Mouse (Mus musculus): ENCODE measurements at regions not wholly inside any gene's neighbourhood (a gene's known extent, or its start where the extent isn't known, plus 50 kb on each side); places are given as distances from the start of the nearest gene placed in this dataset.

DNA sequence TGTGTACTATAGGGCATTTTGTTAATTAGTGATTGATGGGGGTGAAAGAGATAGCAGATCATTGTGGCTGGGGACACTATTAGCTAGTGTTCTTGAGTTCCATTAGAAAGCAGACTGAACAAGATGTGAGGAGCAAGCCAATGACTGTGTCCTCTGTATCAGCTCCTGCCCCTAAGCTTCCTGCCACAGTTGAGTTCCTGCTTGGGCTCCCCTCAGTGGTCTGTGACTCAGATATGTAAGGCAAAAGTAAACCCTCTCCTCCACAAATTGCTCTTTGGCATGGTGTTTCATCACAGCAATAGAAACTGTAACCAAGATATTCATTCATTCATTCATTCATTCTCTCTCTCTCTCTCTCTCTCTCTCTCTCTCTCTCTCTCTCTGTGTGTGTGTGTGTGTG is 169.7 kb upstream of the Rasa1 start:
- no peak for ATAC-seq (ENCODE audit: low FRiP score)
- no peak overlapping the region for H3K9ac ChIP-seq (replicated peaks; ENCODE audit: low read length, poor library complexity, severe bottlenecking)
- no peaks in the 10 kb centered on the region for H3K4me1 ChIP-seq (ENCODE audit: insufficient read depth, low read length)
- TF ChIP-seq CTCF (IDR thresholded peaks at IDR 0.05) = no peak
- no peak overlapping the region for H3K4me3 ChIP-seq (ENCODE audit: low read depth, low read length)
- no peak overlapping the region for H3K27ac ChIP-seq (ENCODE audit: low read depth, low read length)
- no peak overlapping the region for H3K4me2 ChIP-seq (ENCODE audit: low read depth, low read length, poor library complexity, severe bottlenecking)
- no peaks in the 10 kb centered on the region for H3K9me3 ChIP-seq (ENCODE audit: low read length)
- DNase-seq (ENCODE audit: low spot score) = no peak
- no peaks in the 10 kb centered on the region for H3K27me3 ChIP-seq (ENCODE audit: insufficient read depth, low read length)
- H3K36me3 ChIP-seq (ENCODE audit: insufficient read depth, low read length) = no peaks in the 10 kb centered on the region

DNA sequence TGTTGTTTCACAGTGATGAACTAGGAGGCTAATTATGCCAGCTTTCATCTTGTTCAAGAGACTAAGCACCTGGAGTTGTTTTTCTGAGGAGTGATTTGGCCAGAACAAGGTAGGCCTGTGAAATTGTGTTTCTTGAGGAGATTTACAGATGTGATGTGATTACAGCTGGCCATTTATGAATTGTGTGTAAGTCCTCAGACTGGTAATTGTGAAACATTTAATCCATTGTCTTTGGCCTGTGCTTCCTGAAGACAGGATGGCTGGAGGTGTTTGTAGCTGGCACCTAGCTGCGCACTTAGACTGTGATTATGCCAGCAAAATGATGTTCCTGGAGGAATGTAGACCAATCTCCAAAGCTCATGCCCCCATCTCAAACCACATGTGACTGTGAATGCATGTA is 150.7 kb upstream of the Rasa1 start:
- TF ChIP-seq CTCF (IDR thresholded peaks at IDR 0.05) = no peak
- ATAC-seq (ENCODE audit: low FRiP score) (no peak), DNase-seq (ENCODE audit: low spot score) (no peak)
- no peaks in the 10 kb centered on the region for H3K4me1 ChIP-seq (ENCODE audit: insufficient read depth, low read length)
- no peaks in the 10 kb centered on the region for H3K36me3 ChIP-seq (ENCODE audit: insufficient read depth, low read length)
- H3K27ac ChIP-seq (ENCODE audit: low read depth, low read length) = no peak overlapping the region
- H3K4me3 ChIP-seq (ENCODE audit: low read depth, low read length) = no peak overlapping the region
- H3K9ac ChIP-seq (replicated peaks; ENCODE audit: low read length, poor library complexity, severe bottlenecking) = no peak overlapping the region
- WGBS = 91% methylated on average over 1 of the region's 1 CpGs
- H3K27me3 ChIP-seq (ENCODE audit: insufficient read depth, low read length) = no peaks in the 10 kb centered on the region
- H3K4me2 ChIP-seq (ENCODE audit: low read depth, low read length, poor library complexity, severe bottlenecking) = no peak overlapping the region
- H3K9me3 ChIP-seq (ENCODE audit: low read length) = no peaks in the 10 kb centered on the region

- H3K4me3 ChIP-seq (ENCODE audit: low read depth, low read length) = no peak overlapping the region
Measured at GRCm38 (mm10) chr13:85437875-85438274, 148.9 kb upstream of the Rasa1 start.

DNA sequence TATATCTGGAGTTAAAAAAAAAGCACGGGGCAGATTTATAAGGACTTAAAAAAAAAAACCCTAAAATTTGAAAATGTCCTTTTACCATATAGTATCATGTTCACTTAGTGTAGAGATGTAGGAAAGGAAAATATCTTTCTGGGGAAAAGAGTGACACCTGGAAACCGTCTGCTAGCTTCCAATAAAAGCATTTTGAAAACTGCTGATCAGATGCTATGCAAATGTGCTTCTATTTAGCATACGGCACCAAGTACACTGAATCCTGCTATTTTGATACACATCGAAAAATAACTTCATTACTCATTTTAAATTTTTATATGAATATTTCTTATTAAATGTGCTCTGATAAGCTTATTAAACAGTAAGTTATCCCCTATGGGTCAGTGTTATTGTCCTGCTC is 148.1 kb upstream of the Rasa1 start:
- H3K9ac ChIP-seq (replicated peaks; ENCODE audit: low read length, poor library complexity, severe bottlenecking) = no peak overlapping the region
- ATAC-seq (ENCODE audit: low FRiP score) (no peak), DNase-seq (ENCODE audit: low spot score) (no peak)
- H3K4me2 ChIP-seq (ENCODE audit: low read depth, low read length, poor library complexity, severe bottlenecking) = no peak overlapping the region
- H3K27ac ChIP-seq (ENCODE audit: low read depth, low read length) = no peak overlapping the region
- no peak for TF ChIP-seq CTCF (IDR thresholded peaks at IDR 0.05)
- no peaks in the 10 kb centered on the region for H3K9me3 ChIP-seq (ENCODE audit: low read length)
- no peak overlapping the region for H3K4me3 ChIP-seq (ENCODE audit: low read depth, low read length)
- H3K27me3 ChIP-seq (ENCODE audit: insufficient read depth, low read length) = no peaks in the 10 kb centered on the region
- no peaks in the 10 kb centered on the region for H3K4me1 ChIP-seq (ENCODE audit: insufficient read depth, low read length)
- WGBS = 80% methylated on average over 4 of the region's 4 CpGs
- no peaks in the 10 kb centered on the region for H3K36me3 ChIP-seq (ENCODE audit: insufficient read depth, low read length)

More at GRCm38 (mm10) chr13:85437875-85438274, 148.9 kb upstream of the Rasa1 start:
- Histone ChIP-seq H3K27me3 (ENCODE audit: insufficient read depth, low read length) (no peaks in the 10 kb centered on the region), H3K9ac (replicated peaks; ENCODE audit: low read length, poor library complexity, severe bottlenecking) (no peak overlapping the region), H3K36me3 (ENCODE audit: insufficient read depth, low read length) (no peaks in the 10 kb centered on the region), H3K4me2 (ENCODE audit: low read depth, low read length, poor library complexity, severe bottlenecking) (no peak overlapping the region), H3K9me3 (ENCODE audit: low read length) (no peaks in the 10 kb centered on the region), H3K27ac (ENCODE audit: low read depth, low read length) (no peak overlapping the region), H3K4me1 (ENCODE audit: insufficient read depth, low read length) (no peaks in the 10 kb centered on the region)
- no peak for DNase-seq (ENCODE audit: low spot score)
- TF ChIP-seq CTCF (IDR thresholded peaks at IDR 0.05) = no peak
- no peak for ATAC-seq (ENCODE audit: low FRiP score)

DNA sequence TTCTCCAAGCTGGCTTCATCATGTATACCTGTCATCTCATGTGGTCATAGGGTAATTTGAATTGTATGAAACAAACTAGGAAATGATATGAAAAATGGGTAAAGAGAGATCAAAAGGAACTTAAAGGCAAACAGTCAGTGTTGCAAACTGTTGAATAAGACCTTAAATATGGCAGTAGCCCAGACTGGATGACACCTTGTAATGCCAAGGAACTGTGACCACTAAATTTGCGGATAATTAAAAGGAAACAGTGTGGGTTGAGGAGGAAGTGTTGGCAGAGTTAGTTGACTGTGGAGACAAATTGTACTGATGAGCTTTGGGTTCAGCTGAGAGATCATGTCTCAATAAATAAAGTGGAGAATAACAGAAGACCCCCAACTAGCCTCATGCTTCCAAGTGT is 147.3 kb upstream of the Rasa1 start:
- Histone ChIP-seq H3K9me3 (ENCODE audit: low read length) (no peaks in the 10 kb centered on the region), H3K36me3 (ENCODE audit: insufficient read depth, low read length) (no peaks in the 10 kb centered on the region), H3K4me3 (ENCODE audit: low read depth, low read length) (no peak overlapping the region), H3K27me3 (ENCODE audit: insufficient read depth, low read length) (no peaks in the 10 kb centered on the region), H3K9ac (replicated peaks; ENCODE audit: low read length, poor library complexity, severe bottlenecking) (no peak overlapping the region), H3K4me2 (ENCODE audit: low read depth, low read length, poor library complexity, severe bottlenecking) (no peak overlapping the region), H3K4me1 (ENCODE audit: insufficient read depth, low read length) (no peaks in the 10 kb centered on the region), H3K27ac (ENCODE audit: low read depth, low read length) (no peak overlapping the region)
- ATAC-seq (ENCODE audit: low FRiP score) (no peak), DNase-seq (ENCODE audit: low spot score) (no peak)
- WGBS = 89% methylated on average over 1 of the region's 1 CpGs
- no peak for TF ChIP-seq CTCF (IDR thresholded peaks at IDR 0.05)

DNA sequence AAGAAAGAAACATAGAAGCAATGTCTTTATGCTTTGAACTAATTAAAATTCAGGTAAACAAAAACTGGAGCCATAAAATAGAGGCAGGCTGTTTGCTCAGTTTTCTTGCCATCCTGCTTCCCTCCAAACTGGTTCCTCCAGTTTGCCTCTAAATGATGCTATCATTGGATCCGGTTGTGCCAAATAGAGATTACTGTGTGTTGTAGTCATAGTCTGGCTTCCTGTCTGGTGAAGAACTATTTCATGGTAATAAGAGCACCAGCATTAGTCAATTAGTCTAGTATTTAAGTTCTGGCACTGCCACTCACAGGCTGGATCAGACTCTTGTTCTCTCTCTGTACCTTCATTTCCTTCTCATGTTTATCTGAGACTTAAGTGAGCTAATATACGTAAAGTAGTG is 141.9 kb upstream of the Rasa1 start:
- no peak for ATAC-seq (ENCODE audit: low FRiP score)
- H3K9me3 ChIP-seq (ENCODE audit: low read length) = no peaks in the 10 kb centered on the region
- no peak overlapping the region for H3K27ac ChIP-seq (ENCODE audit: low read depth, low read length)
- WGBS = 87% methylated on average over 2 of the region's 2 CpGs
- no peak overlapping the region for H3K4me2 ChIP-seq (ENCODE audit: low read depth, low read length, poor library complexity, severe bottlenecking)
- no peaks in the 10 kb centered on the region for H3K4me1 ChIP-seq (ENCODE audit: insufficient read depth, low read length)
- no peak overlapping the region for H3K9ac ChIP-seq (replicated peaks; ENCODE audit: low read length, poor library complexity, severe bottlenecking)
- no peak overlapping the region for H3K4me3 ChIP-seq (ENCODE audit: low read depth, low read length)
- H3K27me3 ChIP-seq (ENCODE audit: insufficient read depth, low read length) = no peaks in the 10 kb centered on the region
- TF ChIP-seq CTCF (IDR thresholded peaks at IDR 0.05) = no peak
- no peak for DNase-seq (ENCODE audit: low spot score)
- no peaks in the 10 kb centered on the region for H3K36me3 ChIP-seq (ENCODE audit: insufficient read depth, low read length)

DNA sequence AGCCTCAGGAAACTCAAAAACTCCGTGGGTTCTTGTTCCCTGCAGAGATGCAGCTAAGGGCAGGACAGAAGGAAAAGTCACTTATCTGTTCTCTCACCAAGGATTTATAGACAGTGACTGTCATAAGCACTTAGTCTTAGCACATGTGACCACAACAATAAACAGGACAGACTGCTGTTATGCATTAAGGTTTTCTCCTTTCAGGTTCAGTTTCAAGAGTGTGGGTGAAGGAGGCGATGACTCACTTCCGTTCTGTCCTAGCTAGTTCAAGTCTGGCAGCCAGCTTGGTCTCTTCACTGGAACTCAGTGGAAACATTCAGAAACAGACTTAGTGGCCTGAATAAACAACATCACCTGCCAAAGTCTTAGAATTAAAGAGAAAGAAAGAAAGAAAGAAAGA is 141.1 kb upstream of the Rasa1 start:
- no peak for ATAC-seq (ENCODE audit: low FRiP score)
- Histone ChIP-seq H3K4me1 (ENCODE audit: insufficient read depth, low read length) (no peaks in the 10 kb centered on the region), H3K36me3 (ENCODE audit: insufficient read depth, low read length) (no peaks in the 10 kb centered on the region), H3K27ac (ENCODE audit: low read depth, low read length) (no peak overlapping the region), H3K4me2 (ENCODE audit: low read depth, low read length, poor library complexity, severe bottlenecking) (no peak overlapping the region), H3K9me3 (ENCODE audit: low read length) (no peaks in the 10 kb centered on the region), H3K27me3 (ENCODE audit: insufficient read depth, low read length) (no peaks in the 10 kb centered on the region), H3K4me3 (ENCODE audit: low read depth, low read length) (no peak overlapping the region), H3K9ac (replicated peaks; ENCODE audit: low read length, poor library complexity, severe bottlenecking) (no peak overlapping the region)
- WGBS = 72% methylated on average over 3 of the region's 3 CpGs
- DNase-seq (ENCODE audit: low spot score) = no peak
- no peak for TF ChIP-seq CTCF (IDR thresholded peaks at IDR 0.05)

Measured in midbrain, postnatal 0 days (tissue).